Mouse (Mus musculus) small intestine, adult 2 months (tissue): ENCODE data around the gene H2-DMb1. TPM values are rescaled to one million over a fixed set of nuclear protein-coding genes. Genes with fewer than 3 reads are reported as not detected.

Experiments
- H3K27ac ChIP-seq: fragments of 200-500 bp; 2 replicates; pipeline ENCODE4 v1.5.1; 2012; ENCODE audit warnings: low read depth, low read length, control low read depth, inconsistent platforms; ENCODE audit not compliant: insufficient read depth
- H3K27me3 ChIP-seq: fragments of 200-500 bp; 2 replicates; pipeline ENCODE4 v1.6.1; 2012; ENCODE audit warnings: mild to moderate bottlenecking, moderate library complexity, low read length, inconsistent platforms; ENCODE audit not compliant: control insufficient read depth, insufficient read depth
- H3K36me3 ChIP-seq: fragments of 200-500 bp; 2 replicates; pipeline ENCODE4 v1.6.1; 2012; ENCODE audit warnings: mild to moderate bottlenecking, low read length, control low read depth, inconsistent platforms; ENCODE audit not compliant: control insufficient read depth, insufficient read depth
- H3K4me1 ChIP-seq: fragments of 200-500 bp; 2 replicates; pipeline ENCODE4 v1.6.1; 2012; ENCODE audit warnings: low read length, inconsistent platforms, mixed read lengths; ENCODE audit not compliant: control insufficient read depth, insufficient read depth, insufficient read length
- H3K4me3 ChIP-seq: fragments of 200-500 bp; 2 replicates; pipeline ENCODE4 v1.5.1; 2012; ENCODE audit warnings: low read depth, mild to moderate bottlenecking, control low read depth, inconsistent platforms, low read length, moderate library complexity
- CTCF ChIP-seq: fragments of 200-500 bp; IDR thresholded peaks from 2 replicates; pipeline ENCODE4 v1.5.1; 2012; ENCODE audit warnings: low read depth, mild to moderate bottlenecking, control low read depth, inconsistent platforms, low read length, moderate library complexity, mixed read lengths; ENCODE audit not compliant: insufficient replicate concordance, insufficient read length; ENCODE audit errors: extremely low read depth
- POLR2A ChIP-seq: fragments of 200-500 bp; IDR thresholded peaks from 2 replicates; pipeline ENCODE4 v1.6.1; 2012; ENCODE audit warnings: low read depth, mild to moderate bottlenecking, control low read depth, inconsistent platforms, low read length, moderate library complexity
- WGBS: fragments of 180-500 bp; shearing (Covaris S2); methylation state at CpG from one replicate; pipeline ENCODE4 v1.1.7; 2018; 5-methylcytosine and 5-hydroxymethylcytosine counted together
- polyA plus RNA-seq: library from polyadenylated mRNA; depleted of rRNA; stranded (reverse); fragments of >200 nt; gene quantifications from 2 replicates; pipeline ENCODE4 v1.2.3, GENCODE M21; 2012

The H2-DMb1 gene
- polyA plus RNA-seq, 1 experiment, result 281 TPM

DNA sequence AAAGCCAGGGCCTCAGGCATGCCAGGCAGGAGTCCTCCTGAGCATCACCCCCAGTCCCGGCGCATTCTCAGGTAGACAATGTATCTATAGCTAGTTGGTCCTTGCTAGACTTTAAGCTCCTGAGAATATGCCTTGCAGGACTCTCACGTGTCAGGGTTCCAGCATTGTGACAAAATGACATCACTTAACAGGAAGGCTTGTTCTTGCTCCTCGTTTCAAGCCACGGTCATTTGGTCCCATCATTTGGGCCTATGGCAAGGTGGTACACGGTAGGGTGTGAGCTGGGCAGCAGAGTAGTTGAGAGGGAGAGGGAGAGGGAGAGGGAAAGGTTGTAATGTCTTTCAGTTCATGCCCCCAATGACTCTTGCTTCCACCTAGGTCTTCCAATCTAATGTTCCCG lies 21.0 kb upstream of the H2-DMb1 start:
- H3K27ac ChIP-seq, result no peak overlapping the region
- no peaks in the 10 kb centered on the region for H3K36me3 ChIP-seq
- TF ChIP-seq POLR2A, result no peak
- no peak for TF ChIP-seq CTCF
- peaks cover 18% of the 10 kb centered on the region for H3K4me1 ChIP-seq
- no peak overlapping the region for H3K4me3 ChIP-seq
- H3K27me3 ChIP-seq, result no peaks in the 10 kb centered on the region
- WGBS, result 77% methylated on average over 7 of the region's 7 CpGs

GRCm38 (mm10) chr17:34133289-34133688 lies 19.6 kb upstream of the H2-DMb1 start:
- no peak overlapping the region for H3K4me3 ChIP-seq
- H3K27me3 ChIP-seq, result no peaks in the 10 kb centered on the region
- H3K36me3 ChIP-seq, result no peaks in the 10 kb centered on the region
- TF ChIP-seq POLR2A (no peak), CTCF (peak; percentile 37; the same call in 1 of the 2 replicates)
- 70% methylated on average over 11 of the region's 11 CpGs for WGBS
- H3K4me1 ChIP-seq, result peaks cover 13% of the 10 kb centered on the region
- H3K27ac ChIP-seq, result no peak overlapping the region

DNA sequence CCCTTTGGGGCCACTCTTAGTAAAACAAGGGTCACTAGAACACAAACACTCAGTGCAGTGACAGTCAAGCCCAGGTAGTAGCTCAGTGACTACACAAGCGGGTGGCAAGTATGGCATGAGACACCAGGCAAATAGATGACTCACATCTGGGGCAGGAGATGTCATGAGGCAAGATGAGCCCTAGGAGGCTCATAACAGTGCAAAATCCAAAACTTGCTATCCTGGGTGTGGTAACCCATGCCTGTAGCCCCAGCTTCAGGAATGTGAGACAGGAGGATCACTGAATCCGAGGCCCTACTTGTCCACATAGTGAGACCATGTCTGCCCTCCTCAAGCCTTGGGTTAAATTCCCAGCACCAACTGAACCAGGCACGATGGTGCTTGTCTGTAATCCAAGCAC lies 18.4 kb upstream of the H2-DMb1 start:
- H3K4me1 ChIP-seq, result peaks cover 5% of the 10 kb centered on the region; the same call in 1 of the 2 replicates
- WGBS, result 69% methylated on average over 3 of the region's 3 CpGs
- TF ChIP-seq CTCF (no peak), POLR2A (no peak)
- no peak overlapping the region for H3K27ac ChIP-seq
- H3K36me3 ChIP-seq, result no peaks in the 10 kb centered on the region
- H3K4me3 ChIP-seq, result no peak overlapping the region
- H3K27me3 ChIP-seq, result no peaks in the 10 kb centered on the region

DNA sequence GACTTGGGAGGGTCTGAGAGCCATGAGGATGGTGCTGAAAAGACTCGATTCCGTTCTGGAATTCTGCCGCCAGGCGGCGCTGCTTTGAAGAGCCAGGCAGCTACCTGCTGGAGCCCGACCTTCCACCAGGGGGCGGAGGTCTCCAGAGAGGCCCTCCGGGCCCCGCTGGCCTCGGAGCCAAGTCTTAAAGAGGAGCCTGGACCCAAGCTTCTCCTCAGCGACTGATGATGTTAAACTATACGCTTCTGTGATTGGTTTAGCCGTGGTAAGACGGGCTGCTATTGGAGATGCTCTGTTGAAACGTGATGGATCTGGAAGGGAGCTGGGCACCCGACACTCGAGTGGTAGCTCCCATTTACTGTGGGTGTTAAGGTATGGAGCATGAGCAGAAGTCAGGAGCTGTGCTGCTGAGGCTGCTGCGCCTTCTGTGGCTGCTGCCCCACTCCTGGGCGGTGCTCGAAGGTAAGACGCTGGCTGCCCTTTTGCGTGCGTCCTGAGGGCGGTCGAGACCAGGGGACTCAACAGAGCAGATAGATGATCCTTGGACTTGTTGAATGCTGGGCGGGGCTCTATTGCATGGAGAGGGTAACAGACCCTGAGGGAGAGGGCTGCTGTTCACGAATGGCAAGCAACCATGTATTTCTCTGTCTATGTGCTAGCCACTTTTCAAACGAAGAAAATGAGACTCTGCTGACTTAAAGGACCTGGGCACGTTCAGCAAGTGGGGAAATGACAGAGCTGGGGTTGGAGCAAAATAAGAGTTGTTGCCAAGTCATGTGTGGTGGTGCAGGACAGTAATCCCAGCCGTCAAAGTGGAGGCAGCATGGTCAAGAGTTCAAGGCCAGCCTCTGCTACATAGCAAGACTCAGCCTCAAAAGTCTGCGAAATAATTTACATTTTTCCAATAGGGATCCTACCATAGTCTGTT lies 17.3 kb upstream of the H2-DMb1 start:
- Histone ChIP-seq H3K27me3 (no peaks in the 10 kb centered on the region), H3K27ac (peak overlapping the region; percentile 86), H3K4me1 (peaks cover 4% of the 10 kb centered on the region; the same call in 1 of the 2 replicates), H3K4me3 (peak overlapping the region; percentile 71), H3K36me3 (no peaks in the 10 kb centered on the region)
- 4% methylated on average over 31 of the region's 31 CpGs for WGBS
- TF ChIP-seq POLR2A (peak; percentile 74; the same call in 1 of the 2 replicates), CTCF (peak; percentile 100)

DNA sequence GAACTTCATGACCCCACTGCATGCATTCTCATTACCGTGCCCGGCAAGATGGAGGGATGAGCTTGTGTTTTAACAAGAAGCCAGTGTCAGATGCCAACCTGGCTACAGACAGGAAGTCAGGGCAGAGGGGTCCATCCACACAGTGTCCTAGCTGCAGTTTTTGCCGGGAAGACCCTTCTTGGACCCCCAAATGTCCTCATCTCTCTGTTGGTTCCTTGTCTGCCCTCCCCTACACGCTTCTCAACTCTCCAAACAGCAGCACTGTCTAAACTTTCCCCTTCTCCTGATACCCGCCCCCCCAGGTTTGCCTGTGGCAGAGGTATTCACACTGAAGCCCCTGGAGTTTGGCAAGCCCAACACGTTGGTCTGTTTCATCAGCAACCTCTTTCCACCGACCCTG lies 15.3 kb upstream of the H2-DMb1 start:
- no peak overlapping the region for H3K27ac ChIP-seq
- 77% methylated on average over 7 of the region's 7 CpGs for WGBS
- no peaks in the 10 kb centered on the region for H3K27me3 ChIP-seq
- TF ChIP-seq CTCF (no peak), POLR2A (no peak)
- H3K36me3 ChIP-seq, result no peaks in the 10 kb centered on the region
- H3K4me1 ChIP-seq, result peaks cover 4% of the 10 kb centered on the region; the same call in 1 of the 2 replicates
- H3K4me3 ChIP-seq, result no peak overlapping the region

GRCm38 (mm10) chr17:34138655-34139054 lies 14.2 kb upstream of the H2-DMb1 start:
- no peak overlapping the region for H3K27ac ChIP-seq
- no peaks in the 10 kb centered on the region for H3K36me3 ChIP-seq
- WGBS, result 86% methylated on average over 7 of the region's 7 CpGs
- no peak for TF ChIP-seq CTCF
- TF ChIP-seq POLR2A, result no peak
- no peaks in the 10 kb centered on the region for H3K27me3 ChIP-seq
- H3K4me1 ChIP-seq, result peaks cover 4% of the 10 kb centered on the region; the same call in 1 of the 2 replicates
- H3K4me3 ChIP-seq, result no peak overlapping the region

GRCm38 (mm10) chr17:34139416-34139815 lies 13.5 kb upstream of the H2-DMb1 start:
- Histone ChIP-seq H3K27me3 (no peaks in the 10 kb centered on the region), H3K27ac (no peak overlapping the region), H3K36me3 (no peaks in the 10 kb centered on the region), H3K4me3 (peak overlapping the region; percentile 45), H3K4me1 (peaks cover 4% of the 10 kb centered on the region; the same call in 1 of the 2 replicates)
- 5% methylated on average over 16 of the region's 16 CpGs for WGBS
- TF ChIP-seq POLR2A (no peak), CTCF (no peak)
